Mouse (Mus musculus) heart, postnatal 25 days (tissue): ENCODE results near the gene Cux2. TPM values are rescaled to one million over a fixed set of nuclear protein-coding genes. Genes with fewer than 3 reads are reported as not detected.

Experiments used
- DNase-seq: peaks from one replicate; pipeline ENCODE4 v3.0.0; 2022; ENCODE audit warnings: low spot score
- intact Hi-C: fragments of 180-260 bp; cut with DNase I; formaldehyde crosslinking; loops from one replicate; pipeline ENCODE4 v1.15.1; 2025
- total RNA-seq, 2 experiments: library from RNA; stranded (reverse); gene quantifications; 2 replicates each; pipeline ENCODE4 v1.2.3; 2021

Cux2 gene
- 10 to 100 TPM; 23.7 to 29.0 TPM for total RNA-seq

GRCm38 (mm10) chr5:122050017-122050831 lies at the start of gene Cux2:
Gene Cux2, minus strand, starts transcription at chr5:122050102.
- DNase-seq: peak; percentile 50
- intact Hi-C loops: loop anchor here (5.0 kb wide), 1 partner anchor 37 kb away; no protein-coding TSS in a partner anchor

DNA sequence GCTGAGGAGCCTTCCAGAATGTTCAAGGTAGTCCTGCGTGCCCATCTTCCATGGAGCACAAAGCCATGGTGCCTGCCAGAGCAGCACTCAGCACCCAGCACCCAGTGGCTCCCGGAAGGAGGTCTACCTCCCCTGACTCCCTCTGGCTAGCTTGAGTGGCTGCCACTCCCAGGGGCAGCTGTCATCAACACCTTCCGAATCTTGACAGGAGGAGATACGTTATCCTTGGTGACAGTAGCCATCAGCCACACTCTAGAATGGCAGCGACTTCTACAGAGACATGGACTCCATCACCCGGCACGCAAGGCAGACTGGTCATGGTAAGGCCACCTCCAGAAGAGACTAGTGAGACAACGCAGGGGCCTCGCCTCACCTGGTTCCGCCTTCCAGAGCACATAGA lies 44.5 kb upstream of the Cux2 start:
- no peak for DNase-seq
- intact Hi-C loops: loop anchor here (5.0 kb wide), 1 partner anchor 92 kb away; no protein-coding TSS in a partner anchor

- no peak for DNase-seq
- intact Hi-C loops: loop anchor here (5.0 kb wide), 1 partner anchor 91 kb away; no protein-coding TSS in a partner anchor
Observed at GRCm38 (mm10) chr5:122093734-122094133, 43.8 kb upstream of the Cux2 start.

DNA sequence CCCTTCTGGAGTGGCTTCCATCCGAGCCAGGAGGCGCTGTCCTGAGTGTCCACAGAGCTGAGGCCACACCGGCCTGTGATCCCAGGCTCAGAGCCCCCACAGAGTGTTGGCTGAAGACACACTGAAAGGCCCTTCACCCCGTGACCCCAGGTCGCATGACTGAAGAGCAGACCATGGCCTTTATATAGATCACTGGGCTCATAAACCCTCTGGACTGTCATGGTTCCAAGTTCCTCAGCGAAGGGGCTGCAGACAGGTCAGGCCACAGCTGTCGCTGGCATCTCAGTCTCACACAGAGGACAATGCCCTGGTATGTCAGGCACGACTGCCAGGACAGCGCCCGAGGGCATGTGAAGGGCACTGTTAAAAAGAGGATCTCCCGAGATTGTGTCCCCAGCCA lies 42.9 kb upstream of the Cux2 start:
- peak; percentile 37 for DNase-seq
- intact Hi-C loops: loop anchor here (5.0 kb wide), 1 partner anchor 90 kb away; no protein-coding TSS in a partner anchor

DNA sequence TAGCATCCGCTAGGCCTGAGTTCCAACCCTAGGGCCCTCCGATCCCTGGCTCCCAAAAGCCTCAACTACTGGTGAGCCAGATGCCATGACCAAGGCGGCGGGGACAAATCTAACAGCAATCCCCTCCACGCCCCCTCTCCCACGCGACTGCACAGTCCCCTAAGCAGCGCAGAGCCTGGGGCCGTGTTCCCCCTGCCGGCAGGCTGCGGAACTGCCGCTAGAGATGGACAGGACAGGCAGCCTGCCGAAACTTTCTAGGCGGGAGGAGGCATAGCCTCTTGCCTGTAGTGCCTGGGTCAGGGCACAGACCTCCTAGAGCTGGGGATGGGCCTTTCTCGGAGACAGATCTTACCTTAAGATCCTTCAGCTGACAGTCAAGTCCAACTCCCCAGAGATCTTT lies 41.2 kb upstream of the Cux2 start:
- intact Hi-C loops: loop anchor here (5.0 kb wide), 1 partner anchor 89 kb away; no protein-coding TSS in a partner anchor
- no peak for DNase-seq

DNA sequence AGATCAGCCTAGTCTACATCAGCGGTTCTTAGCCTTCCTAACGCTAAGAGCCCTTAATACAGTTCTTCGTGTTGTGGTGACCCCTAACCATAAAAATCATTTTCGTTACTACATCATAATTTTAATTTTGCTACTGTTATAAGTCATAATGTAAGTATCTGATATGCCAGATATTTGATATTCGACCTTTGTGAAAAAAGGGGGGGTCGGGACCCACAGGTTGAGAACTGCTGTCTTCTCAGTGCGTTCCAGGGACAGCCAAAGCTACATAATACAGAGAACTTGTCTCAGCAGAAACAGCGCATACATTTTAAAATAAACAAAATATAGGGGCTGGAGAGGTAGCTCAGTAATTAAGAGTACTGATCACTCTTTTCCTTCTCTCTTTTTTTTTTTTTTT lies 39.8 kb upstream of the Cux2 start:
- no peak for DNase-seq
- intact Hi-C loops: loop anchor here (1.0 to 5.0 kb wide), 5 partner anchors 37 to 217 kb away; partner anchors contain the start of gene Cux2

- peak; percentile 48 for DNase-seq
- intact Hi-C loops: loop anchor here (1.0 to 5.0 kb wide), 4 partner anchors 37 to 217 kb away; partner anchors contain the start of gene Cux2
Observed at GRCm38 (mm10) chr5:122088917-122089316, 39.0 kb upstream of the Cux2 start.

DNA sequence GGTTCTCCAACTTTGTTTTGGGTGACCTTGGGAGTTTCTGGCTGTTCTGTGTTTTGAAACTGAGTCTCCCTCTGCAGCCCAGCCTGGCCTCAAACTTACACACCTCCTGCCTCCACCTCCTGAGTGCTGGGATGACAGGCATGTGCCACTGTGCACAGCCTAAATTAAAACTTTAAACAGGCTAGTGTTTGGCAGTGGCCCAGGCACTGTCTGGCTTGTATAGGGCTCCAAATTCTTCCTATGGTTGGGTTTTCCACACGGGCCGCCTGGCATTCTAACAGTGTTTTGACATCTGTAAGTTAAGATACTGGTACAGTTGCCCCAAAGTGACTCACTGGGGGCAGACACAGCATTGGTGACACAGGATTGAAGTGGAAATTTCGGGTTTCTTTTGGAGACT lies 36.2 kb upstream of the Cux2 start:
- intact Hi-C loops: loop anchor here (5.0 kb wide), 2 partner anchors 34 to 194 kb away; partner anchors contain the start of gene Cux2
- no peak for DNase-seq

GRCm38 (mm10) chr5:122085291-122085690 lies 35.4 kb upstream of the Cux2 start:
- no peak for DNase-seq
- intact Hi-C loops: loop anchor here (5.0 kb wide), 2 partner anchors 33 to 193 kb away; partner anchors contain the start of gene Cux2

- intact Hi-C loops: no loop called here
- DNase-seq: no peak
Observed at GRCm38 (mm10) chr5:122084470-122084869, 34.6 kb upstream of the Cux2 start.

GRCm38 (mm10) chr5:122083282-122083681 lies 33.4 kb upstream of the Cux2 start:
- DNase-seq: no peak
- intact Hi-C loops: no loop called here

DNA sequence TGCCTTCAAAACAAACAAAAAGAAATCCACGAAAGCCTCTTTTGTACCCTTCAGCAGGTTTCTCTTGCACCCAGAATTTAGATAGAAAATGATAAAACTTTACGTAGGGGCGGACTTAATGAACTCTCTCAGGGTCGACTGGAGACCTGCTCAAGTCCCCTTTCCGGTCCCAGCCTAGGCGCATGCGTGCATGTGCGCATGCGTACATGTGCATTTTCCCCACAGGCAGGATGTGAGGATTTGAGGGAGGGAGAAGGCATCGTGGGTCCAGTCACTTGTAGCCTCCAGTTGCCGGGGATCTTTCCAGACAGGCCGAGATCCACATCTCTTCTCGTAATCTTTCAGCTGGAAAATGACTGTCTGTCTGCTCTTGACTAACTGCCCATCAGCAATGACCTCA lies 31.6 kb upstream of the Cux2 start:
- no peak for DNase-seq
- intact Hi-C loops: no loop called here

GRCm38 (mm10) chr5:122080930-122081329 lies 31.0 kb upstream of the Cux2 start:
- intact Hi-C loops: no loop called here
- DNase-seq: no peak

DNA sequence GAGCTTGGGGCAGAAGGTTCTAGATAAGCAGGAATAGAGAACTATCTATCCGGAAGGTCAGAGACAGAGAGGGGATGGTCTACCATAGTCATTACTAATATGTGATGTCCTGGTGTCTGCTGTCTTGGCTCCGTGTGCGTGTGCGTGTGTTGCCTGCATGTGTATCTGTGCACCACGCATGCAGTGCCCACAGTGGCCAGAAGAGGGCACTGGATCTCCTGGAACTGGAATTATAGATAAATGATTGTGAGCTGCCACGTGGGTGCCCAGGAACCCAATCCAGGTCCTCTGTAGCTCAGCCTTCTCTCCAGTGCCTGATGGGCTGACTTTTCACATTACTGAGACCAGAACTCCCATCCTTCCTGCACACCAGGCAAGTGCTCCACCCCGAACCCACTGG lies 29.9 kb upstream of the Cux2 start:
- intact Hi-C loops: no loop called here
- DNase-seq: no peak

DNA sequence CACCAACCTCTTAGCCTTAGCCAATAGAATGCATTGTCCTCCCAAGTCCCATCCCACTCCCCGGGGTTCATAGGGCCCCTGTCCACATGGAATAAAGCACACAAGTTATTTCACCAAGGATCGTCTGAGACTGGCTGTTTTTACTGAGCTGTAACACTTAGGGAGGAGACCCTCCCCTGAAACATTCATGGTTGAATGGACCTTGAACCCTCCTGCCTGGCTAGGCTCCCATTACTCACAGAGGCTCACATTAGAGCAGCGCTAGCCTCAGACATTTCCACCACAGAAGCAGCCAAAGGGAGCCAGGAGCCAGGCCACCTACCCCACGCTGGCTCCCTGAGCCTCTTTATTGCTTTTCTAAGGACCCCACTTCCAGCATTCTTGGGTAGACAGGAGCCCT lies 27.3 kb upstream of the Cux2 start:
- no peak for DNase-seq
- intact Hi-C loops: no loop called here

GRCm38 (mm10) chr5:122075736-122076135 lies 25.8 kb upstream of the Cux2 start:
- DNase-seq: no peak
- intact Hi-C loops: no loop called here

- intact Hi-C loops: no loop called here
Observed at GRCm38 (mm10) chr5:122071997-122072396, 22.1 kb upstream of the Cux2 start.

DNA sequence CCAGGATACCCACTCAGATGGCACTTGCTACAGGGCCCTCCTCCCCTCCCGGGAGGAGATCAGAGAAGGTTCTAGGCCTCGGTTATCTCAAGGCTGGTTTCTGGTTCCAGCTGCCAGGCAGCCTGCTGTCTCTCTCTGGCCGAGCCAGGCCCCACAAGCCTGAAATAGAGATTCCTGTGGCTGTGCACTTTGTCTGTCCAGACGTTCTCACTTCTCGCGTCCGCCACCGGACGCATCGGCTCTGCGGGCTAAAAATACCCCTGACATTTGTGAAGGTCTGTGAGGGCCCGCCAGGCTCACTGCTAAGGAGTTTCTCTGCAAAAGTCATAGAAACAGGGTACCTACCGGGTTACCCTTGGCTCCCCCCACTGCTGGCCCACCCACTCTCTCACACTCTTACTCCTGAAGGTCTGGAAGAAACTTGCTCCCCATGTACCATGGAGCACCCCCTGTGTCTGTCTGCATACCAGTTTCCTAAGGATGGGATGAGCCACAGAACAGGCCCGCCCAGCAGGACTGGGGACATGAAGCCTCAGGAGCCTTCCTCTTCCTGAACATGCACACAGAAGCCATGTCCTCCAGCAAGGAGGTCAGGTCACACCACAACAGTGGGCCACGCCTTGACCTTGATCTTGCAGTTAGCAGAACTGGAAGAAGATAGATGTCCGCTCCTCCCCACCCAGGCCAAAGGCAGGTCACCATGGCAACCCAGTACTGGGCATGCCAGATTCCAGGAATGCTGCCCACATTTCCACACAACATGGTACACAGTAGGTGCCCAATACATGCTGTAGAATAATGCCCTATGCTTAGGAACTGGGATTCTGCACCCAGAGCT lies 21.3 kb upstream of the Cux2 start:
- intact Hi-C loops: no loop called here
- DNase-seq: no peak

More at GRCm38 (mm10) chr5:122071997-122072396, 22.1 kb upstream of the Cux2 start:
- DNase-seq: no peak

GRCm38 (mm10) chr5:122068563-122068962 lies 18.7 kb upstream of the Cux2 start:
- no peak for DNase-seq
- intact Hi-C loops: no loop called here

GRCm38 (mm10) chr5:122063204-122063933 lies 13.5 kb upstream of the Cux2 start:
- no peak for DNase-seq
- intact Hi-C loops: no loop called here
